Mouse (Mus musculus): ENCODE measurements around the gene Il16.

Gene Il16

GRCm38 (mm10) chr7:83645476-83645875 is 100.0 kb downstream of the Il16 start:
- no peak for DNase-seq (ENCODE audit: low spot score in 2 of 2)

DNA sequence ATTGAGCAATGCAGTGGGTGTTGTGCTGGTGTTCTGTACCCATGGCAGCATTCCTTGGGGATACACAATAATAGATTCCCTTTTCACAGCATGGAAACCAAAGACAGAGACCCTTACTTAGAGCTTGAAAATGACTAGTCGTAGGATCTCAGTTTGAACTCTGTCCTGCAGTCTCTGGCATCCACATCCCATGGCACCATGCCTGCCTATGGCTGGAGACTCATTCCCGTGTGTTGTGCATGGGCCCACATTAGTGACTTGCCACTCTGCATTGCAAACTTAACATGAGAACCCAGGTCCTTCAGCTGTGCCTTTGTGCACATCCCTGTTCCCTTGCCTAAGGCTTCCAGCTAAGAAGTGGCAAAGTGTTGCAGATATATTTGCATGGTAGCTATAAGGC is 100.8 kb downstream of the Il16 start:
- DNase-seq (ENCODE audit: low spot score in 2 of 2): no peak

DNA sequence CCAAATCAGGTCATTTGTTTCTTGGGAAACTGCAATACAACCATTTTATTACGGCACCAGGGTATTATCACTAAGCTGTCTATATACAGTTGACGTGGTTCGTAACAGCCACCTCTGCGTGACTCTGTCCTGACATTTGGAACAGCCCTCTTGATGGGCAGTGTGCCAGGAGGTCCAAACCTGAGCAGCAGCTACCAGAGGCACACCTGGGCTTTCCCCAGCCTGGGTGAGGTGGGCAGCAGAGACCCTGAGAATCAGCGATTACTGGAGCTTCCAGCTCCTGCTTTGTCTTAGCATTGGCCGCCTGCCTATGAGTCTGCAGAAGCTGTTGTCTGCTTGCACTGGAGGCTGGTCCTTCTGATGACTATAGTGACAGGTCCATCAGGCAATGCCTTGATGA is 101.9 kb downstream of the Il16 start:
- DNase-seq (ENCODE audit: low spot score in 2 of 2): no peak

DNA sequence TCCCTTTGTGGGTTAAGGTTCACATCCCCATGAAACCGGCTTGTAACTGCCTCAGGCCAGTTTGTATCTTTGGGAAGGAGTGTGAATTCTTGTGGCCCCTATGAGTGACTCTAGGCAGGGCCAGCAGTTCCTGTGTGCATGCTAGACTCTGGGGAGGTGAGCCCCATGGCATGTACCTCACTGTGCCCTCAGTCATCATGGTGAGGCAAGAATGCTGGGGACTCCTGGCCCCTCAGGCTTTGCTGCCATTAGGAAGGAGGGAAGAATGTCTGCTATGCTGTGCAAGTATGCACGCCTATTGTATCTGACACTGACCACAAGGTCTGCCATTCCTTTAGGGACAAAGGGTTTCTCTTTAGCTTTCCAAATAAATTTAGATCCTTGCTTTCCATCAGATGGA is 104.4 kb downstream of the Il16 start:
- DNase-seq (ENCODE audit: low spot score in 2 of 2): no peak

DNA sequence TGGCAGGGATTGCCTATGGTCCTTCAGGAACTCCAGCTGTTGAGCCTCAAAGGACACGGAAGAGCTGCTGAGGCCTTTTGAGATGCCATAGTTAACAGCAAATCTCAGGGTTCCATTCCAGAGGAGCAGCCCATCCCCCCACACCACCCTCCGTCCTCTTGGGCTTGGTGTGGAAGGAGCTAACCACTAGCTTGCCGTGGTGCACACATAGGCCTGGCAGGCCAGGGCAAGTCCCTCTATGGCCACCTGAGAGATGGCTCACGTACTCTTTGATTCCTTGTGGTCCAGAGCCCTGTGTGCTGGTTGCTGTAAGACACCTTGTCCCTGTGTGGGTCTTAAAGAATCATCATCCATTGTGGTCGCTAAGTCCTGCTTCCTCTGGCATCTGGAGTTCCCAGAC is 104.9 kb downstream of the Il16 start:
- DNase-seq (ENCODE audit: low spot score in 2 of 2): no peak

DNA sequence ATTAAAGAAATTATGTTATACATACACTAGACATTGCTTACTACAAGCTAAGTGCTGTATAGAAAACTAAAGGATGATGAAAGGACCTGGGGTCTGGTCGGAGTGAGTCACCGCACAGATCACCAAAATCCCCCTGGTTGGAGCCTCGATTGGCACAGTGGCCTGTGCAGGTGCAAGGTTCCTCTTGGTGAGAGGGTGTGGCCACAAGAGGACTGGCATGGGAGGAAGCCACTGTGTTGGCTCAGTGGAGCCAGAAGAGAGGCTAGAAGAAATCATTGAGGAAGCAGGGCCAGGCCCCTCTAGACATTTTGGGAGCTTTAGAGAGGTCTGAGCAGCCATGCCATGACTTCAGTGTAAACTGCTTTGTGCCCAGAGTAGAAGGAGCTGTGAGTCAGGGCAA is 106.4 kb downstream of the Il16 start:
- no peak for DNase-seq (ENCODE audit: low spot score in 2 of 2)

DNA sequence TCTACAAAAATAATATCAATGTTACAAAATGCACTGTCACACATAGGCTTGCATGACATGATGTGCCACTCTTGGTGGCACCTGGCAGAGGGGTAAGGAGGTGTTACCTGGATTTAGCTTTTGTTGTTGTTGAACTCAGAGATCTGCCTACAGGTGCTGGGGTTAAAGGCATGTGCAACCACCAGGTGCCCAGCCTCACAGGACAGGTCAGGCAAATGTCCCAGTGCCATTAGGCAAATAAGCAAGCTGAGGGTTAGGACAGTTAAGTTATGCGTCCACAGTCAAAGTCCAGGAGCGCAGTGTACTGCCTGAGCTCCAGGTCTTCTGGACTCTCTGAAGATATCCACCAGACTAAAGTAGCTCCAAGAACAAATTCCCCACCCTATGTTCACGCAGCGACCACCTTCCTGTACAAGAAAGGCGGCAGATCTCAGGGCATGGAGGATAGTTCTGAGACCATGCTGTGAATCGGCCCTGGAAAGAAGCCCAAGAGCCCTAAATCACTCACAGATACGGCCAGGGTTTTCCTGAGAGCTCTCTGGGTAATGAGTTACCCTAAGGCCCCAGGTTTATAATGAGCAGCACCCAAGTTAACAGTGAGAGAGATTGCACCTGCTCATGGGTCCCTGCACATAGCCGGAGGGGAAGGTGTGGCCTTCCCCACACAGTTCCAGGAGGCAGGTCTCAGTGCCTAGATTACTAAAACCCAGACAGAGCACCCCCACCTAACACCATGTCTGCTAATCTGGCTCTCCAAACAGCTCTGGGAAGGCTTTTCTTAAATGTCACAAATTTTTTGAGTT is 107.5 kb downstream of the Il16 start:
- DNase-seq (ENCODE audit: low spot score in 2 of 2): no peak

DNA sequence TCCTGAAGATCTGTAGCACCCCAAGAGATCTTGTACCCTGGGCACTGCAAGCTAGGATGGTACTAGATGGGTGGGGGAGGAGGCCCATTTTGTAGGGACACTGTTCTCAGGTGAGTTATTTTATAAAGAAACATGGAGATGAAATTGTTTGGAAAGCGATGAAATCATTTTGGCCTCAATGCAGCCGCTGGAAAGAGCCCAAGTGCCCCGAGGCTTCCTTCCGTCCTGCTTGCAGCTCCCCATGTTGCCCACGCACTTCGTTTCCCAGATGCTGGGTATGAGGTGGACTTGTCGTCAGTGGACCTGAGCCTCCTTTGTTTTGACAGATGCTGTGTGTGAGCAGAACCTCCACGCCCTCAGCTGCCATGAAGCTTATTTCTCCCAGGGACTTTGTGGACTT is 109.1 kb downstream of the Il16 start:
- no peak for DNase-seq (ENCODE audit: low spot score in 2 of 2)

- no peak for DNase-seq (ENCODE audit: low spot score in 2 of 2)
These were observed 109.8 kb downstream of the Il16 start for GRCm38 (mm10) chr7:83635726-83636125.

DNA sequence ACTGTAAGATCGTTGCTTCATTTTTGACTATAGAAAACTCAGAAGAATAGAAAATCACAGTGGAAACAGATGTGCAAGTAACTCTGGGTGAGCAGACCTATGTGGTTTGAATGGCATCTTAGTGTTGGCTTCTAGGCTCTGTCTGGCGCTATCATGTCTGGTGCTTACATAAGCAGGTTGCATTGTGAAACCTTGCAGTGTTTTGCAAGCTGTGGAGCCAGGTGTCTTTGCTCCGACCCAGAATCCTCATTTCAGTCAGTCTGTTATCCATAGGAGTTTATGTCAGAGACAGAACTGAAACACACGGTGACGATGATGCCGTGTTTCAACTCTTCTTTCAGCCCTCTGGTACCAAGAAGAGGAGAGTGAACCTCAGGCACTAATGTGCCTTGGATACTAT is 111.7 kb downstream of the Il16 start:
- DNase-seq (ENCODE audit: low spot score in 2 of 2): no peak

GRCm38 (mm10) chr7:83632682-83633120 is 112.8 kb downstream of the Il16 start:
- no peak for DNase-seq (ENCODE audit: low spot score in 2 of 2)

DNA sequence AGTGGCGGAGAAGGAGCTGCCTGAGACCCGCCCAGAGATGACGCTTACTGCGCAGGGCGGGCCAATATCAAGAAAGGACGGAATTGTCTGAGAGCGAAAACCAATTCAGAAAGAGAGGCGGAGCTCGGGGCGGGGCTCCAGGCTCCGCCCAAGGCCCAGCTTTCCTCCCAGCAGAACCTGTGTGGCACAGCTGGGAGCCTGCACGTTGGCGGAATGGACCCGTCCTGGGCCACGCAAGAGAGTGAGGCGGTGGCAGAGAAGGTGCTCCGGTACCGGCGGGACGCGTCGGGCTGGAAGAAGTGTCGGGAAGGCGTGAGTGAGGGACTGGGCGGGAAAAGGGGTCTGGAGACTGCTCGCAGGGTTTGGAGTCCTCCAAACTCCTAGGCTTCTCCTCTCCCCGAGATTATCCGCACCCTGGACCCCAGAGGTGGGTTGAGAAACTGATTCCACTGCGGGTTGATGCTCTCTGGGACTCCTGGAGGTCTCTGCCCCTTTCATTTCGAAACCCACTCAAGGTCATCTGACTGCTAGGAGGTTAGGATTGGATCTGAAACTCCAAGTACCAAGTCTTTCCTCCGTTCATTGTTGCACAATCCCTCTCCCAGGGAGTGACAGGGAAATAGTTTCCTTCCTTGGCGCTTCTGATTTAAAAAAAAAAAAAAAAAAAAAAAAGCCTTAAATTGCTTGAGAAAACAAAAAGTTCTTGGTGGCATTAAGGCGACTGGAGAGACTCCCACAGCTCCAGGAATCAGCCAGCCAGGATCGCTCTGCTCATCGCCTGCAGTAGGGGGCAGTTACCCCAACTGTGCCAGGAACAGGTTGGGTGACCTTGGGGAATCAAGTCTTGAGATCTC is 113.5 kb downstream of the Il16 start, which contains the start of gene Stard5:
Gene Stard5, plus strand, starts transcription at position 132 of the 854 bp plus-strand sequence.
- DNase-seq (ENCODE audit: low spot score in 2 of 2): peak; percentile 84 to 90

DNA sequence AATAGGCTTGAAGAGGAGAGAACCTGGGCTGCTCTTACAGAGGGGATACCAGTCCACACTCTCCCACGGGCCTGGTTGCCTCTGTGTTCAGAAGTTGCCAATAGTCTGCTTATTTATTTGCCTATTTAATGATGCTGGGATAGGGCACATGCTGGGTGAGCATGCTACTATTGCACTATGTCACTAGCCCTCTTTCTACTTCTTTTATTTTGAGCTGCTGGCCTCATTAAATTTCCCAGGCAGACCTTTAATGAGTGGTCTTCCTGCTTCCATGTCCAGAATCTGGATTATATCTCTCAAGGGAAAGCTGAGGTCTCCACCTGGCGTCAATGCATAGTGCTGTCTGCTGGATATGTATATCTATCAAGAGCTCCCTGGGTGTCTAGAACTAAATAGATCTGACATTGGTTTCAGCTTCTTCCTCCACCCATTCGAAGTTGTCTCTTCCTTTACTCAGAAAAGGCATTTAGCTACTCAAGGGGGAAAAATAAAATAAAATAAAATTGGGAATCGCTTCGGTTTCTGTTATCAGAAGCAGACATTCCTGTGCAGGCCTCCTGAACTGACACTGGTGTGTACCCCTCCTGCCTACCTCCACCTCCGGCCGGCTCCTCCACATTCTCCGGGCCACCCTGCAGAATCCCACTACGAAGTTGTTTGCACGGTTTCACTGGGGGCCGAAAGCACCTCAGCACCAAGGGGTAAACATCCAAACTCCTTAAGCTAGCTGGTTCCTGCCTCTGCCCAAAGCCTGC is 114.3 kb downstream of the Il16 start:
- DNase-seq (ENCODE audit: low spot score in 2 of 2): no peak

DNA sequence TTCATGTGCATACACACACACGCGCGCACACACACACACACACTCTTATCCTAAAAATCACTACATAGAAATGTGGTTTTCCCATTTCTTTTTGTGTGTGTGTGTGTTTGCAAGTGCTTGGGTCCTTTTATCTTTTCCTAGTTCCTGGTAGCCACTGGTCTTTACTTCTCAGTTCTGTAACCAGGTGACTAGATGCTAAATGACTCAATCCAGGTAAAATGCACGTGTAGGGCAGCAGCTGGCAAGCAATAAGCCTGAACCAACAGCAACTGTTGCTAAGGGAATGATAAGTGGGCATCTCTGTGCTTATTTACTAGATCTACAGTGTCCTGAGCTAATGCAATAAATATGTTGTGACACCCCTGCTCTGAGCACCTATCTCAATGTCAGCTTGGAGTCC is 118.2 kb downstream of the Il16 start:
- DNase-seq (ENCODE audit: low spot score in 2 of 2): no peak

DNA sequence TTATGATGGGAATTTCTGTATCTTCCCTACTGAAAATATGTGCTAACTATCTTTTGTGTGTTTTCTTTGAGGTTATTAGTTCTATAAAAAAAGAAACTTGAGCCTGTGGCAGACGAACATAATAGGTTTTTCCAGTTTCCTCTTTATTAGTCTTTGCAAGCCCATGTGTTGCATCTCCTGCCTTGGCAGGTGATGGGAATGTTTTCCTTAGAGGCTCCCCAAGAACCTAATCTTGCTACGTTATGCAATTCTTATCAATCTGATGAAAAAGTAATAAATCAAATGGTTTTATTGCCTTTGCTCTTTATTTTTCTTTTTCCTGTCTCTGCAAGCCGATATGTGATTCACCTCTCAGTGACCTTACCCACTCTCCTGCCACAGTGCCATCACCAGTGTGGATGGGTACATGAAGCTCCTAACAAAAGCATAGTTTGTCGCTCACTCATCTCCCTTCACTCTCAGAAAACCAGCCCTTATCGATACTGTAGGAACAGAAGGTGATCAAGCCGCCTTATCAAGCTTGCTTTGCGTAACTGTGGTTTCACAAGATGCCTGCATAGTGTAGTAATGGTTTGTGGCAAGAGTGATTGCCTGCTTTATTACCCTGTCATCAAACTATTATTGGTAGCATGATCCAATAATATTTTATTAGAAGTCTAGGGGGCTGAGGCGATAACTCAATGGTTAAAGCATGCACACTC is 118.8 kb downstream of the Il16 start:
- no peak for DNase-seq (ENCODE audit: low spot score in 2 of 2)

DNA sequence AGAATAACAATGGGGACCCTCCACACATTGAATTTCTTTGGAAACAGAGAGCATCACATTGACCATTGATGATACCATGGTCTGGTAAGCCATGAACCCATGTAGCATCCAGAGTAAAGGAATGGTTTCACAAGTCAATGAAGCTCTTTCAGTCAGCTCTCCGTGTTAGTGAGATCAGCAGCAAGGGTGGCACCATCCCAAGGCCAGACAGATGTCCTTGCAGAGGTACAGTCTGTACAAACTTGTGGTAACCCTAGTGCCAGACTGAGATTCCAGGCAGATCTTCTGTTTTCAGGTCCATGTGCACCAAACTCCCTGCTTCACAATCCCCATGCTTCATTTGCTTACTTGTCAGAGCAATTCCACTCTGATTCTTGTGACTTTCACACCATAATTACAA is 121.5 kb downstream of the Il16 start:
- no peak for DNase-seq (ENCODE audit: low spot score in 2 of 2)

DNA sequence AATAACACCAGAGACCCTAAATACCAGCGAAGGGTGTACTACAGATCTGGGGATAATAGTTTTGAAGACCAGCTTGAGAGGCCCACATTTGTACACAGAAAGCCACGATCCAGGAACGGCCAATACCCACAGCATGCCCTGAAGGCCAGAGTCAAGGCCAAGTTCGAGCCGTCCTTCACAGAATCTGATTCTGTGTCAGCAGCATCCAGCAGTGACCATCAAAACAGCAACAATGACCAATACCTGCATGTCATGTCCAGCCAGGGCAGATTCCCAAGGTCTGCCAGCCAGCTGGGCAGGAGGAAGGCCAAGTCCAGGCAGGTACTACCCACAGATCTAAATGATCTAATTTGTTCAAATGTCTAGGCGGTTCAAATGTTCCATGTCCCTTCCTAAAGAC is 122.9 kb downstream of the Il16 start:
- DNase-seq (ENCODE audit: low spot score in 2 of 2): no peak

DNA sequence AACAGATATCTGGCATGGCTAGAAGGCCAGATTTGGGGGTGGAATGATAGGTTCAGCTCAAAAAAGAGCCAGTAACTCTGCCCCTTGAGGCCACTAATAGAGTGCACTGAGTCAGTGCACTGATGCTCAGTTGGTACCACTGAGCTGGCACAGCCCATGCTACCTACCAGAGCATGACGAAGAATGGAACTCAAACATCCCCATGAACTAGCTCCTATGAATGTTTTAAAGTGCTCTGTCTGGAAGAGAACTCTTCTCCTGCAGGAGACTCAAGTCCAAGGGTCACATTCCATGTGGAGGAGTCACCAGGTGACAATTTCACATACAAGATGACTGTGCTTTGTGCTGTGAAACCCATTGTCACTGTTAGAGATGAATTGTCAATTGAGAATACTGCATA is 126.8 kb downstream of the Il16 start:
- no peak for DNase-seq (ENCODE audit: low spot score in 2 of 2)

GRCm38 (mm10) chr7:83616268-83616667 is 129.3 kb downstream of the Il16 start:
- no peak for DNase-seq (ENCODE audit: low spot score in 2 of 2)

DNA sequence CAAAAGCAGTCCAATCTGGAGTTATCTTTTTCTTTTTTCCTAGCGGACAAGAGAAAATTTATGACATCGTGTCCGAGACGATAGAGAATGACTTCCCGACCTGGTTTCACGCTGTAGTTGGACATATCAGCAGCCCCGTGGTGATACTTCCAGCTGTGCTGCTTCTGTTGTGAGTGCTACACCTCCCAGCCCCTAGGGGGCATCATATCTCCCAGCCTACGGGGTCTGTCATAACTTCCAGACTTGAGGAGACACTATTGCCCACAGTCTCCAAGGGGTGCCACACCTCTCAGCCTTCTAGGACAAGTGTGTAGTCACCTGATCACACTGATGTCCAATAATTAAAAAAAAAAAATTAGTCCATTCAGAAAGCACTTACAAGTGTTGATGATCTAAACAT is 129.7 kb downstream of the Il16 start:
- DNase-seq (ENCODE audit: low spot score in 2 of 2): no peak

- DNase-seq (ENCODE audit: low spot score in 2 of 2): peak in 1 of 2 experiments; percentile 14
These were observed 130.3 kb downstream of the Il16 start for GRCm38 (mm10) chr7:83615272-83615671.

GRCm38 (mm10) chr7:83611886-83612285 is 133.6 kb downstream of the Il16 start:
- DNase-seq (ENCODE audit: low spot score in 2 of 2): no peak
